In the genomic region with DNA sequence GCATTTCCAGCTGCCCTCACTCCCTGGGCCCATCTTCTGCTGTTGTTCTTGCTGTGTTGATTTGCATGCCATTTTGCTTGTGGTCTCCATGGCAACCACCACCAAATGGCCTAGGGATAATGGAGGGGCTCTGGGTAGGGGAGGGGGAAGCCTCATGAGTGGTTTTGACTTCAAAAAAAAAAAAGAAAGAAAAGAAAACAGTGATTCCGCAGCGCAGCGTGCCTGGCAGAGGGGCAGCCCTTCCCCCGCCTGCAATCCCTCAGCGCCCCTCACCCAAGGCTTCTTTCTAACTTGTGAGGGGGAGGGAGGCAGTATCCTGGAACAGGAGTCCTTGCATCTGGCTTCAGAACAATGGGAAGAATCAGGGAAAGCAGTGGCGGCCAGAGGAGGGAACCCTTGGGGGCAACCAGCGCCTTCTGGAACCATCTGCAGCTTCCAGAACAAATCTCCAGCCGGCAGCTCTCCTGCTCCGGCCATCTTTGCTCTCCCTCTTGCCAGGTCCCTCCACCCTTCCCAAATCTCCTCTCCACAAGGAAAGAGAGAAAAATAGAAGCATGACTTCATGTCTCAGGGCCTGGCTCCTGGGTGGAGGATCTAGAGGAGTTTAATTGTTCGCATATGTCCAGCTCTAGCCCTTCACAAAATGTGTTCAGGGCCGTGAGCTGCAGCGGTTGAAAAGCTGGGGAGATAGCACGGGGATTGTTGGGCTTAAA, we compare ENCODE assay signal across 9 mouse cellular contexts. TPM values are rescaled to one million over a fixed set of nuclear protein-coding genes. Genes with fewer than 3 reads are reported as not detected.
DNase-seq lines count a peak whose midpoint lies in the region; ATAC-seq and TF ChIP-seq lines count a peak whose summit lies in the region.
"Had no signal": no experiment of that assay in that cellular context is flagged by ENCODE, and none has a peak within 500 bp of the region (broad histone marks: within the 10 kb centered on the region; RNA-seq: fewer than 3 reads in every experiment).

No protein-coding gene starts in this region.

- peaks cover 6% of the 10 kb centered on the region for H3K4me1 ChIP-seq in heart, adult 2 months (ENCODE audit: control insufficient read depth, insufficient read depth, low read length)
- peaks cover 57% of the 10 kb centered on the region for H3K4me1 ChIP-seq in neural tube, embryonic 12.5 days

- peak overlapping the region; percentile 68 for H3K27ac ChIP-seq in heart, adult 2 months
- H3K27ac ChIP-seq in layer of hippocampus, adult 2 months: peak overlapping the region; percentile 88
- peak overlapping the region; percentile 76 for H3K27ac ChIP-seq in neural tube, embryonic 12.5 days

- peaks cover 4% of the 10 kb centered on the region; the same call in 1 of the 2 replicates for H3K9me3 ChIP-seq in neural tube, embryonic 12.5 days

- no peak for TF ChIP-seq CTCF in heart, adult 2 months (IDR thresholded peaks at IDR 0.05)
- TF ChIP-seq CTCF in layer of hippocampus, adult 2 months (conservative IDR thresholded peaks at IDR 0.05): no peak

- peak; percentile 74 for ATAC-seq in neural tube, embryonic 12.5 days (ENCODE audit: low FRiP score, low read depth)
- no peak for ATAC-seq in inflammation-experienced regulatory T-cells, adult 6 months

- peak overlapping the region; percentile 36 for H3K4me2 ChIP-seq in neural tube, embryonic 12.5 days (replicated peaks)

- H3K79me2 ChIP-seq in heart, adult 2 months (replicated peaks; ENCODE audit: control insufficient read depth, insufficient read depth, low read length): no peaks in the 10 kb centered on the region

- TF ChIP-seq EP300 in heart, adult 2 months (IDR thresholded peaks at IDR 0.05; ENCODE audit: insufficient read depth, low read depth, low read length): 0 out of 2 replicates have a peak, but pooled peaks have one; percentile 1

- H3K4me3 ChIP-seq in heart, adult 2 months: no peak overlapping the region
- no peak overlapping the region for H3K4me3 ChIP-seq in layer of hippocampus, adult 2 months
- no peak overlapping the region for H3K4me3 ChIP-seq in neural tube, embryonic 12.5 days

- no peaks in the 10 kb centered on the region for H3K36me3 ChIP-seq in heart, adult 2 months (ENCODE audit: control insufficient read depth, insufficient read depth, low read length)
- no peaks in the 10 kb centered on the region for H3K36me3 ChIP-seq in neural tube, embryonic 12.5 days

- no peaks in the 10 kb centered on the region for H3K27me3 ChIP-seq in heart, adult 2 months (ENCODE audit: control insufficient read depth, insufficient read depth, low read length)
- H3K27me3 ChIP-seq in neural tube, embryonic 12.5 days (replicated peaks): 0 out of 2 replicates have a peak, but pooled peaks cover 3% of the 10 kb centered on the region

- WGBS in heart, adult 2 months: 18% methylated on average over 13 of the region's 13 CpGs
- 6% methylated on average over 13 of the region's 13 CpGs for WGBS in neural tube, embryonic 12.5 days

- DNase-seq in right cerebral cortex, postnatal 25 days: peak; percentile 35
- DNase-seq in right cerebral cortex, postnatal 14 days: no peak
- peak; percentile 83 for DNase-seq in embryo, embryonic 11 days
- peak; percentile 61 to 72 for DNase-seq in heart, adult 2 months
- DNase-seq in layer of hippocampus, adult 2 months (ENCODE audit: low spot score in 2 of 2): peak; percentile 47 to 58
- no peak for DNase-seq in spleen, postnatal 36 days (ENCODE audit: low spot score in 2 of 2)

- intact Hi-C loops in heart, adult 2 months (cut with DNase I): no loop called here

- 0 out of 2 replicates have a peak, but pooled peaks have one; percentile 23 for TF ChIP-seq POLR2A in heart, adult 2 months (IDR thresholded peaks at IDR 0.05; ENCODE audit: insufficient read depth, low read depth, low read length)

- no peak overlapping the region for H3K9ac ChIP-seq in heart, adult 2 months (ENCODE audit: low read depth, low read length)
- 0 out of 2 replicates have a peak overlapping the region, but pooled peaks have one; percentile 26 for H3K9ac ChIP-seq in neural tube, embryonic 12.5 days

RNA-seq across cellular contexts. Expression of a gene that starts 5.0 kb away (rescaled TPM):
- not detected for total RNA-seq in heart, adult 2 months (2021)
- 0.10 and 0.15 TPM in 2 replicates for polyA plus RNA-seq in heart, adult 2 months (2012; rRNA removed)
- under 1 TPM; 0.20 to 0.26 TPM for total RNA-seq in layer of hippocampus, adult 2 months (2021)
- 0.08 TPM in 1 of 2 replicates, not detected in the other for polyA plus RNA-seq in neural tube, embryonic 12.5 days (2016; fragmentation: Nextera tagmentation; extraction: Ambion mirVana)
- not detected for polyA plus RNA-seq in inflammation-experienced regulatory T-cells, adult 6 months (2017; shearing (Covaris generic))
- polyA plus RNA-seq: liver, embryonic 16.5 days had no signal

Comparison
In these comparisons a context has a peak if more than half of its experiments do, and no peak if none do; other contexts are left out.
1. DNase-seq: peak in right cerebral cortex, postnatal 25 days (single experiment), embryo, embryonic 11 days (single experiment), heart, adult 2 months (2 of 2) and layer of hippocampus, adult 2 months (2 of 2); none in right cerebral cortex, postnatal 14 days (single experiment) and spleen, postnatal 36 days (0 of 2).
2. Peak in every context shown above with its lines, with median percentiles within 50 percentile points of each other: H3K27ac ChIP-seq.